Mouse (Mus musculus): ENCODE results near the gene Gpr26.

DNA sequence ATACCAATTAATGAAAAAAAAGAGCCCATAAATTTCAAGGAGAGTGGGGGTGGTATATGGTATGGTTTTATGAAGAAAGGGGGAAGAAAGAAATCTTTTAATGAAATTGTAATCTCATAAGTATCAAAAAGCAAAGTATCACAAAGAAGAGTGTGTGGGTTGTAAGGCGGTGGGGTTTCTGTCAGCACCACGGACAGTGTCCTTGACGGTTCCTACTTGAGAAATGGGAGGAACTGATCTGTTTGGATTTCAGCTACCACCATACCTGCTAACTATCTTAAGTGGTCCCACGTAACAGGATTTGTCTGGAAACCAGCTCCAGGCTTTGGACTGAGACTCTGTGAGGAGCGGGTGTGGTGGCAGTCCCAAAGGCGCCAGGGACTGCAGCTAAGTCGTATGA is 48.9 kb upstream of the Gpr26 start:
- TF ChIP-seq POLR2A (IDR thresholded peaks at IDR 0.05; ENCODE audit: low read depth, low read length), result no peak
- TF ChIP-seq CTCF (IDR thresholded peaks at IDR 0.05; ENCODE audit: borderline replicate concordance, insufficient read depth, low read length), result no peak
